Mouse (Mus musculus) adrenal gland, postnatal 10 days (tissue): ENCODE data around the gene Nhsl1. TPM values are rescaled to one million over a fixed set of nuclear protein-coding genes. Genes with fewer than 3 reads are reported as not detected.
A peak's percentile ranks its signal among the peaks of the same experiment; 100 is the strongest.

Source experiments
- DNase-seq: peaks from one replicate; pipeline ENCODE4 v3.0.0; 2021; ENCODE audit warnings: mixed read lengths
- long read RNA-seq, 2 experiments: library from polyadenylated mRNA; stranded (forward); transcript quantifications; one replicate each; pipeline ENCODE4 v2.0.0; 2021
- total RNA-seq, 2 experiments: library from RNA; stranded (reverse); gene quantifications; 2 replicates each; pipeline ENCODE4 v1.2.3; 2021

Nhsl1 gene
- 1 to 10 TPM; 7.3 to 8.1 TPM for total RNA-seq
- long read RNA-seq, experiment 1, partial matches to known transcripts: 2 of 5 reads
- long read RNA-seq, experiment 1, other reads (novel, unspliced or antisense): 3 of 5 reads
- long read RNA-seq, experiment 2: 0 reads

DNA sequence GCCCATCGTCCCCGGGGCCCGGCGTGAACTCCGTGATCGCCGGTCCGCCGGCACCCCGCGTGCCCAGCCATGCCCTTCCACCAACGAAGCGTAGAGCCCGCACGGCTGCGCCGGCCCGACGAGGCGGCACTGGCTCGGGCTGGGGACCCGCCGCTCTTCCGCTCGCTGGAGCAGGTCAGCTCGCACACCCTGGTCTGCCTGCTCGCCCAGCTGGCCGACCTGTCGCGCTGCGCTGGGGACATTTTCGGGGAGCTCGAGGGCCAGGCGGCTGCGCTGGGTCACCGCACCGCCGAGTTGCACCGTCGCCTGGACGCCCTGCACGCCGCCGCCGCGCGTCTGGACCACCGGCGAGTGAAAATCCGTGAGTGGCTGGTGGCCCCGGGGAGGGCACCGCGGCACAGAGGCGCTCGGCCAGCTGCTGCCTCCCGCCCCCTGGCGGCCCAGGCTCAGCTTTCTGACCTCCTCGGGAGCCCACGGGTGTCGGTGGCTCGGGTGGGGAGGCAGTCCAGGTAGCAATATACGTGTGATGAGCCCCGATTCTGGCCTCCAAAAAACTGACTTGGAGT, at the start of gene Nhsl1:
Gene Nhsl1 (plus strand): TSS at position 70 of the 566 bp plus-strand sequence.
- DNase-seq: peak; percentile 81

DNA sequence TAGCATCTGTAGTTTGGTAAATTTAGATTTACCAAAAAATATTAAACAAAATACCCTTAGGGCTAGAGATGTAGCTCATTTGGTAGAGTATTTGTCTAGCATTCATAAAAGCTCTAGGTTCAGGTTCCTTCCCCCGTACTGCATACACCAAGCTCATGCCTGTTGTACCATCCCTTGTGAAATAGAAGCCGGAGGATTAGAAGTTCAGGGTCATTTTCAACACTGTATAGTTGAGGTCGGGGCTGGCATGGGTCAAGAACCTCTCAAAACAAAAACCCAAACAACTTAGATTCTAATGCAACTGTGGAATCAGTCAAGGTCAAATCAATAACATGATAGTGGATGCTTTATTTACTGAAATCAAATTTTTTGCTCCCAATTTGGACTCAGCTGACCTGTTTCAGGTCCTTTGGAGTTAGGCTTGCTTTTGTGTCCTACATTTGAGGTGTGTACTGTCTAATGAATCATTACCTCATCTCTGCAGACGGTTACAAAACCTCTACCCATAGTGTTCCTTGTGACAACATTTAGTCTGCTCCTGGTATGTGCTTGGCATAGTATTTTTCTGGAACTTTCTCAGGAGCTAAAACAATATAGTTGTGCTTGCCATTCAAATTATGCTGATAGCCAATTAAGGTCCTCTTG, 42.6 kb upstream of the Nhsl1 start:
- DNase-seq: no peak

- DNase-seq: no peak
Observed at GRCm38 (mm10) chr10:18283991-18284390, 34.8 kb upstream of the Nhsl1 start.

GRCm38 (mm10) chr10:18289512-18289911, 29.3 kb upstream of the Nhsl1 start:
- no peak for DNase-seq

- no peak for DNase-seq
Observed at GRCm38 (mm10) chr10:18305106-18305505, 13.7 kb upstream of the Nhsl1 start.

DNA sequence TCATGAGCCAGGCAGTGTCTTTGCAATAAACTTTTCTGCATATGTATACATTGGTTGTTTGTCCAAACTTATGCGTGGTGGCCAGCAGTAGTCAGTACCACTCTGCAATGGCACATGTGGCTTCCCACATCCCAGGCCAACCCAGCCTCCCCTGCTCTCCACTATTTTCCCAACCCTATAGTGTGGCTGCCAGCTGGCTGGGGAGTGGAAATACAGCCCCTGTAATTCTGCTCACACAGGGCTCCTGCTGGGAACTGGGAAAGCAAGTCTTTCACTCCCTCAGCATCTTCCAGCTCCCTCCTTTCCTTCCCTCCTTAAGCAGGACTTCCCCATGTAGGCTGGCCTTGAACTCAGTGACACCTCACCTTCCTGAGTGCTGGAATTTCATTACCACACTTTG, 3.7 kb upstream of the Nhsl1 start:
- no peak for DNase-seq

DNA sequence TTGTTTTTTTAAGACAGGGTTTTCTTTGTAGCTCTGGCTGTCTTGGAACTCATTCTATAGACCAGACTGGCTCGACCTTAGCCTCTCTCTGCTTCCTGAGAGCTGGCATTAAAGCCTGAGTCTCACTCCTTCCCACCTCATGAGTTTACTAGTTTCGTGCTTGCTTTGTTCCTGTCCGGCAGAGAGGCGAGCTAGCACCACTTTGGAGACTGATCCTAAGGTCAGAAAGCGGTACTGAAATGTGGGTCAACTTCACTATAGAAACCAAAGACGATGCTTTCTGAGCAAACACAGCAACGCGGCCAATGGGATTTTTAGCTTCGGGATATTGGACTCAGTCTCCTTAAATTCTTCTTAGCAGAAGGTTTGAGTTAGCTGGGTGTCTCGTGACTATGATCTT, 1.3 kb upstream of the Nhsl1 start:
- no peak for DNase-seq

- DNase-seq: peak; percentile 76
Observed at GRCm38 (mm10) chr10:18317961-18318915, 547 bp upstream of the Nhsl1 start.

- no peak for DNase-seq
Observed at GRCm38 (mm10) chr10:18319691-18320090, 906 bp downstream of the Nhsl1 start.

DNA sequence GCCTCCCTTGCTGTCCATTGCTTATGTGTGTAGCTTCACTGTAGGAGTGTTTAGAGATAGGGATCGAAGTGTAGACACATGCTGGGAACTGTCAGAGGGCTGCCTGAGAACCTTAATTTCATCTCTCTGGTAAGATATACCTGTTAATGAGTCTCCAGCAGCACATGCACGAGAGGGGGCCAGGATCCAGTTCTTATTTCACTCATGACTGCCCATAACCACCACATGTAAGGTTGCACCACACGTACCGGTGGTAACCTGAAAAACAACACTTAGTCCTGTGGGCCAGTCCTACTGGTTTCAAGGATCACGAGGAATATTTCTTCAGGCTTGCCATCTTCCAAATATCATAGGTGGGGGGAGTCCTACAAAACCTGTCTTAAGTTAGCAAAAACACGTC, 3.1 kb downstream of the Nhsl1 start:
- no peak for DNase-seq

GRCm38 (mm10) chr10:18323701-18324100, 4.9 kb downstream of the Nhsl1 start:
- no peak for DNase-seq

DNA sequence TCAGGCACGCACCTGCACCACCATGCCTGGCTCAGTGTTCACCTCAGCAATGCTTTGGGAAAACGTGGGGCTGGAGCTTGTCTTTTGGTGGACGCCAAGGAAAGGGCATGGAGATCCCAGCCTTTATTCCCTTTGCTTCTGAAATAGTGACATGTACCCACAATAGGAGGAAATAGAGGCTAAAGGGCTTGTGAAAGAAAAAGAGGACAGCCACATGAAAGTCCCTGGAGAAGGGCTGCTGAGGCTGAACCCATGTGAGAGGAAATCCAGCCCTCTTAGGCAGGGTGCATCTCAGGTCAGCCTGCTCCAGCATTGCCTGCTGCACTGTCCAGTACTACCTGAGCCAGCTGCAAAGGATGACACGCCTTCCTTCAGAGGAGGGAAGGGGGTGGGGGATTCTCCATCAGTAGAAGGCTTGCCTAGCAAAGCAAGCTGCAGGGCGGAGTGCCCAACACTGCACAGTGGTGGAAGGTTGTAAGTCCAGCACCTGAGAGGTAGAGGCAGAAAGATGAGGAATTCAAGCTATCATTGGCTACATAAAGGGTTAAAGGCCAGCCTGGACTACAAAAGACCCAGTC, 9.6 kb downstream of the Nhsl1 start:
- no peak for DNase-seq

DNA sequence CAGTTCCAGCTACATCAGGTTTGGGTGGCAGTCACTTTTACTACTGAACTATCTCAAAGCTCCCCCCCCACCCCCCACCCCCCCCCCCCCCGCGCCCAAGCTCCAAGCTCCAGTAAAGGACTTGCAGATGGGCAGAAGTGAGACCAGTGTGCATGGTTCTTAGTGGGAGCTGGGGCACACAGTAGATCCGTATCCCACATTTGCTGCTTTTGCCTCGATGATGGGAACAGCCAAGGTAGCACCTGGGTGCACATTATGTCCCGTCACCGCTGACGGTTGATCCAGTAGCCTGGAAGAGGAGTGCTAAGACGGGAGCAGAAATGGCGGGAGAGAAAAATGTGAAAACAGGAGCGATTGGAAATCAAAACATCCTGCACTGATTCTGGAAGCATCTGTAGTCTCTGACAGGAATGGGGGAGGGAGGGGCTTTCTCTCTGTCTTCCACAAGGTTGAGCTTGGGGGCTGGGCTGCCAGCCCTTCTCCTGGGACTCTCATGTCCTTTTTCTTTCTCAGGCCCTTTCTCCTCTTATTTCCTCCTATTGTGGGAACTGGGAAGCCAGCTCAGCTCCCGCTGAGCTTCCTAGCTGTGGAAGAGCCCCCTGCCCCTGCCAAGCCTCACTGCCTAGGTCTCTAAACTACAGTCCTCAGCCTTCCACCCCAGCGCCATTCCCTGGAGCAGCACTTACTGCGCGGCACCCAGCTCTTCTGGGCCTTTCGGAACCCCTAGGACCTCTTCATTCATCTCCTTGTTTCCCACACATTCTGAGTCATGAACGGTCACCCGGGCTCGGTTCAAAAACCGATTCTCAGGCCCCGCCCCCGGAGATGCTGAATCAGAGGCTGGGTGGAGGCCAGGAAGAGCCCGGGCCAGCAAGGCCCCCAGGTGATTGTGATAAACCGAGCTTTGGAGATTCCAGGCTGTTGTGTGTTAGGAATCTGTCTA, 10.6 kb downstream of the Nhsl1 start:
- DNase-seq: peak; percentile 82

DNA sequence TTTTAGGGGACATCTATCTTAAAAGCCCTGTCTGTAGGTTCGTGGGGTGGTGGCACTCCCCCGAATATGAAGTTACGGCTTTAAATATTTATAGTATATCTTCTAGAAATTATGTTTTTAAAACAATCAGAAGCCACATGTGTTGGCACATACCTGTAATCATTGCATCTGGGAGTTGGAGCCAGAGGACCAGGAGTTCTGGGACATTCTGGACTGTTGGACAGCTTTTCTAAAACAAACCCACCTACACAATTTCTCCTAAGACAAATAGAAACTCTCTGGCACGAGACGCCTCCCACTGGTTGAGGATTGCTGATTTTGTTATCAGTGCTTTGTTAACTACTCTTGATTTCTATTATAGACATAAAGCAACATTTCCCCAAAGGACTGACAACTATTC, 11.7 kb downstream of the Nhsl1 start:
- no peak for DNase-seq

- no peak for DNase-seq
Observed at GRCm38 (mm10) chr10:18333575-18333974, 14.8 kb downstream of the Nhsl1 start.

DNA sequence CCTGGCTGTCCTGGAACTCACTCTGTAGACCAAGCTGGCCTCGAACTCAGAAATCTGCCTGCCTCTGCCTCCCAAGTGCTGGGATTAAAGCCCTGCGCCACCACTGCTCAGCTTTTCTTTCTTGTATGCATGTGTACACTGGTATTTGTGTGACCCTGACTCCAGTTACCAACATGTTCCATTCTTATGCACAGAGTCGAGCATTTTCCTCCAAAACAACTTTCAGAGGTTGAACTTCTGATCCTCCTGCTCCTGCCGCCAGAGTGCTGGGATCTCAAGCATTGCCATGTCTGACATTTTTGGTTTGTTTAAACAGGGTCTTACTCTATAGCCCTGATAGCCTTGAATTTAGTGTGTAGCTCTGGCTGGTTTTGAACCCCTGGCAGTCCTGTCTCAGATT, 15.4 kb downstream of the Nhsl1 start:
- DNase-seq: no peak

GRCm38 (mm10) chr10:18334734-18335133, 15.9 kb downstream of the Nhsl1 start:
- no peak for DNase-seq

GRCm38 (mm10) chr10:18337725-18338124, 18.9 kb downstream of the Nhsl1 start:
- no peak for DNase-seq

GRCm38 (mm10) chr10:18339386-18339785, 20.6 kb downstream of the Nhsl1 start:
- no peak for DNase-seq

GRCm38 (mm10) chr10:18340930-18341329, 22.1 kb downstream of the Nhsl1 start:
- DNase-seq: no peak

- DNase-seq: no peak
Observed at GRCm38 (mm10) chr10:18341444-18342196, 22.8 kb downstream of the Nhsl1 start.
